Mouse (Mus musculus): ENCODE measurements at regions not wholly inside any gene's neighbourhood (a gene's known extent, or its start where the extent isn't known, plus 50 kb on each side); places are given as distances from the start of the nearest gene placed in this dataset.
A peak's percentile ranks its signal among the peaks of the same experiment; 100 is the strongest.

DNA sequence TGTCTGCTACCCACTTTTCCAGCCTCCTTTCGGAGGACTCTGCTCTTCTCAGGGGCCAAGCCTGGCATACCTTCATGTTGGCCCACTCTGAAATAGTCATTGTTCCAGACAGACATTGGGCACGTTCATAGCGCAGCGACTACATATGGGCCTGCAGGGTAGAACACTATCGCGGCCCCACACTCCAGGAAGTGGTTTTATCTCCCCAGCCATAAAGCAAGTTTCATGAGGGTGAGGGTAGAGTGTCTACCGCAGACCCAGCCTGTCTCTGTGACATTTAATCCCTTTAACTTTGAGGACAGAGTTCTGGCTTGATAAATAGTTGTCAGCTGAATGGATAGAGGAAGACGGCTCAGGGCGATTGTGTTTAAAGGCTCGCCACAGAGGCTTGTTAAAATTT, 177.5 kb upstream of the Elac2 start:
- DNase-seq, result no peak

DNA sequence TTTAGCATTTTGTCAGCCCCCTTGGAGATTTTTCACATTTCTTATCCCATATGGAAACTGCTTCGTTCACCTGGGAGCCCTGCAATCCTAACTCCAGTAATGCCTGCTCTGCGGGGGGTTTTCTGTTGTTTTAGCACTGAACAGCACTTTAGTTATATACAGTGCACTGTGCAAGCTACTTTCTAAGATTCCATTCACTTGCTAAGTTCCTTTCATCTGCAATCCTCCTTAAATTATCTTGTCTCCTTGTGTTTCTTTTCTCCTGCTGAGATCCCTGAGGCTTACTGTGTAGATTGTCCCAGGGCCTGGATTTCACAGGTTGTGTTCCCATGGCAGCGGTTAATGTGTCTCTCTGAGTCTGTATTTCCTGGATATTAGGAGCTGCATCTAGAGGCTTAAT, 173.3 kb upstream of the Elac2 start:
- DNase-seq, result no peak

DNA sequence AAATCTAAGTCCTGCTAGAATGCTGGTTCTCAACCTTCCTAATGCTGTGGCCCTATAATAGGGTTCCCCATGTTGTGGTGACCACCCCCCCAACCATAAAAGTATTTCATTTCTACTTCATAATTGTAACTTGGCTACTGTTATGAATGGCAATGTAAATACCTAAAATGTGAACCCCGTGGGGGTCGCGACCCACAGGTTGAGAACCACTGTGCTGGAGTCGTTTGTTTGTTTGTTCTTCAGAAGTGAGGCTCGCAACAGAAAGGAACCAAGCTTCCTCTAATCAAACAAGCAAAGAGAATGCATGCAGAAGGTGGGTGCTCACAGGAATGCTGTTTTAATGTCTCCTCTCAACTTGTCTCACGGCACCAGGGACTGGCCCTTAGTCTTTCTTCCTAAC, 166.4 kb upstream of the Elac2 start:
- no peak for DNase-seq

GRCm38 (mm10) chr11:64829429-64829828, 149.4 kb upstream of the Elac2 start:
- no peak for DNase-seq

DNA sequence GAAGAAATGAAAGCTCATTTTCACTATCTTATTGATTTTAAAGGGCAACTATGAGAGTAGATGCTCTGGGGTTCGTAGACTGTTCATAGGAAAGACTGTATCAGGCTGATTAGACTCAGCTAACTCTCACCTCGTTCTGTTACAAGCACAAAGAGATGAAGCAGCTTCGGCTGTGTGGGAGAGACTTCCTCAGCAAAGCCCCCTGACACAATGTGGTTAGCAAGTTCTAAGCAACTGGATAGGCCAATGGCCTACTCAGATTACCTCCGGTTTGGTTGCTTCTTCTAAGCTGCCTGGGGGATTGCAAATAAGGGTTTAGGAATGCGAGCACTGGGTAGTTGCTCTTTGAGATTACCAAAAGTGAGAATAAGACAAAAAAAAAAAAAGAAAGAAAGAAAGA, 146.4 kb upstream of the Elac2 start:
- no peak for DNase-seq

- DNase-seq, result no peak
These were observed 145.1 kb upstream of the Elac2 start for GRCm38 (mm10) chr11:64833786-64834185.

DNA sequence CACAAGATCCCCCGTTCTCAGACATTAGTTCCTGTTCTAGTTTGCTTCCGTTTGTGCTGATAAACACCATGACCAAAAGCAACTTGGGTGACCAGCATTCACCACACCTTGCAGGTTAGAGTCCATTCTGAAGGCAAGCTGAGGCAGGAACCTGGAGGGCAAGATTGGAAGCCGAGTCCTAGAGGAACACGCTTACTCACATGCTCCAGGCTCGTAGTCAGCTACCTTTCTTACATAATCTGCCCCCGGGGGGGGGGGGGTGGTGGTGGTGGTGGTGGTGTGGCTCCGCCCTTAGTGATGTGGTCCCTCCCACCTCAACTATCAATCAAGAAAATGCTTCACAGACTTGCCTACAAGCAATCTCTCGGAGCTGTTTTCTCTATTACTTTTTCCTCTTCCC, 142.1 kb upstream of the Elac2 start:
- no peak for DNase-seq

GRCm38 (mm10) chr11:64841092-64841491, 137.7 kb upstream of the Elac2 start:
- no peak for DNase-seq

DNA sequence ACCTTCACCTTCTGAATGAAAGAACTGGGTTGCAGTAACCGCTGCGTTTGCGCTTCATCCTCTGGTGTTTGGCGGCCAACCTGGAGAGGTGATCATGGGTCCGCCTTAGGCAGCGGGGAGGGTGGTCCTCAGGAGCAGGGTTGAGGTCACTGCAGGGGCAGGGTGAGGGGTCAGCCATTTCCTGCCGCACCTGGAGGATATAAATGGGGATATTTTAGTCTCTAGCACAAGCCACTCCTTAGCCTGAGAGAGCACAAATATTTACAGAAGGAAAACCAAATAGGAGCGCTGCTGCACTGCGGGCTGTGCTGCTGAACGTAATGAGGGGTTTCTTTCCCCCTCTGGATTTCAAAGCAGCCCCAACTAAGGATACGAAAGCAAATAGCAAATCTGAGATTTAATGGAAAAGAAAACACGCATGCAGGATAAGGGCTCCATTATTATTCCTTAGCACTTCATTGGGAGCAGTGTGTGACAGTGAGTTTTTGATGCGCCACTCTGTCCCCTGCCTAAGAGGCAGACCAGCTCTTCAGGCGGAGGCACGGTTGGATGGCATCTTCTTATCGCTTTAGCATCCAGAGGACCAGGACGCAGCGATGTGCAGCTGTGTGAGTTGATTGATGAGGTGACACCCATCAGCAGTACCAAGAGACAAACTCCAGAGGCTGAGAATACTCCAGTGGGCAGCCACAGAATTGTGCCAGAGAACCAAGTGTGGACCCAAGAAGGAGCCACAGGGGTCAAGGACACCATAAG, 135.9 kb upstream of the Elac2 start:
- DNase-seq, result no peak

- DNase-seq, result no peak
These were observed 132.2 kb upstream of the Elac2 start for GRCm38 (mm10) chr11:64846577-64847147.

- DNase-seq, result no peak
These were observed 119.2 kb upstream of the Elac2 start for GRCm38 (mm10) chr11:64859636-64860035.

DNA sequence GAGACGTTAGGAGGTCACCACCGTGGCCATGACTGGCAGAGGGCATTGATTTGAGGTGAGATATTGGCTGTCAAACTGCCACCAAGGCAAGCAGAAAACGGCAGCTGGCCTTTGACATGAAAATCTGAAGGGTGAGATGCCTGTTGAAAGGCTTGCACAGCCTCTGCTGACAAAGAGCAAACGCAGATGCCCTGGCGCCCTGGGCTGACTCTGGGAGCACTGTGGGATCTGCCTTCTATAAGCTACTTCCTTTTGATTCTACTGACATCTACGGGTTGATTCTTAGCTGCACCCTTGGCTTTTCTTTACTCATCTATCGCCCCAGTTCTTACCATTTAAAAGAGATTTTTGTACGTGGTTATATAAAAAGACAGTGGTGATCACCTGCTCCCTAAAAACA, 98.2 kb upstream of the Elac2 start:
- DNase-seq, result no peak

DNA sequence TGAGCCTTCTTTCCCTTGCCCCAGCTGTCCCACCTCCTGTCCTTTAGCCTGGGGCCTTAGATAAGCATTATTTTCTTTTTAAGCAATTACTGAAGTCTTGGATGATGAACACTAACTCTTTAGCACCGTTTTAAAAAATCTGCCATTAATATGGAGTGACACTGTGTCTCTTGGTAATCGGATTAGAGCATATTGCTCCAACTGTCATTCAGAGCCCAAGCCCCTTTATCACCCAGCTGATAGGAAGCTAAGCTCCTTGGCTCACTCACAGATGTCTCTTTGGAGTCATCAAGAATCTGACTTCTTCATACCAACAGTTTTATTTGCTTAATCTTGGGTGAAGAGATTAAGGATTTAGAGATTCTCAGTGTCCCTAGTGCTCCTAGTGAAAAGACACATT, 94.3 kb upstream of the Elac2 start:
- no peak for DNase-seq

GRCm38 (mm10) chr11:64889335-64890020, 89.4 kb upstream of the Elac2 start:
- DNase-seq, result no peak

DNA sequence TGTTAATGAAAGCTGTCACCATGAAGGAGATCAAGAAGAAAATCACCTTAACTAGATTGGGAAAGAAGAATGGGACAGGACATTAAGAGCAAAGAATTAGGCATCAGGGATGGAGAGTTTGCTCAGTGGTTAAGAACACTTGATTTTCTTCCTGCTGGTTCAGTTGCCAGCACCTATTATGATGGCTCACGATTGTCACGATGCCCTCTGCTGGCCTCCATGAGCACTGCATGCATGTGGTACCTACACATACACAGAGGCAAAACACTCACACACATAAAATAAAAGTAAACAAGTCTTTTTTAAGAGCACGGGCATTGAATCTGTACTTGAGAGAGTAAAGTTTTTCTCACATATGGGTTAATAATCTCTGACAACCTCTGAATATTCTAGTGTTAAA, 88.1 kb upstream of the Elac2 start:
- peak in 1 of 2 experiments; percentile 38 for DNase-seq

DNA sequence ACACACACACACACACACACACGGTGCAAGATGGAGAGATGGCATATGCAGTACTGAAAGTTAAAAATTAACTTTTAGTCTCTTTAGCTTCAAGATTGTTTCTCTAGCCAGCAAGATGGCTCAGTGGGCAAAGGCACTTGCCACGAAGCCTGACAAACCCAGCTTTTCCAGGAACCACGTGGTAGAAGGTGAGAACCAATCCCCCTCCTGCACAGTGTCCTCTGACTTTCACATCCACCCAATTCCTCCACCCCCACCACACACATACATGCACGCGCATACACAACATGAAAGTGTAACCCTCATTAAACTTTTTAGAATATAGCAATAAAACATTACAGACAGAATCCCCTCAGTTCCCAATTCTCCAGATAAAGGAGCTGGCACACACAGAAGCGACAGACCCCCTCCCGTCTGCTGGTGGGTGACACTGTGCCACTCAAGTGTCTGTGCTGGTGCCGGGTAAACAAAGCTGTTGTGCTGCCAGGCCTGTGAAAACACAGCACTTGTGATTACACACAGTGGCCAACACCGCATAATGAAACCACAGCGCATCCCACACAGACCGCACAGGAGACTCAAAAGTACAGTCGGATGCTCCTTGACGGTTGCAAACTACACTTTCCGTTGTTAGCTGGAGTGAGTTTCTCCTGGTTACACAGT, 82.9 kb upstream of the Elac2 start:
- no peak for DNase-seq

DNA sequence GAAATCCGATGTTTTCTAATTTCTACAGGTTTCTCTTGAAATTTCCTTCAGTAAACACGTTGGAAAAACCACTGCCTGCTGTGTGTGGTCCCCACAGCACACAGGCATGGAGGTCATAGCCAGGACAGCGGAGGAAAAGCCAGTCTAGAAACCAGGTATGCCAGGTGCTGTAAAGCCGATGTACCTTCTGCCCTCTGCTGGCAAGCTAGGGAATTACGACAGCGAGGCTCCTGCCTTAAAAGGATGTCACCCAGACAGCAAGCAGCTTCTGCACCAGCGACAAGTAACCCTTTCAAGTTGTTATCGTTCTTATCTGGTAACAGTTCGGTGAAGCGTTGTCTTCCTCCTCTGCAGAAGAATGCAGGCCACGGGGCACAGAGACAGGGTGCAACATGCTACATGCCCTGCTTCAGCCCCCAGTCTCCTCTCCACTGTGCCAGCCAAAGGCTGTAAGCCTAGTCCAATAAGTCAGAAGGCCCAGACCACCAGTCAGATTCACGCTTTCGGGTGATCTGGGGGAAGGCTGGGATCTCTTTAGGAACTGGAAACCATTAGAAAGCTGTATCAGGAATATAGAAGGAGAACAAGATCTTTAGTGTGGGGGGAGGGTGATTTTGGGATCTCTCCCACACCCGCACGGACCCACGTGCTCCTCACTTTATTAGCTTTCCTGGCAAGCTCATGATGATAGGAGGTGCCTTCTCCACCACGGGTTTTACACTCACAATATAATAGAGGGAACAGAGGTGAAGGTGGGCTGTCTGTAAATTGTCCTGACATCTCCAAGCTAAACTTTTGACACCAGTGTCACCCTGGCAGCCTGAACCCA, 79.9 kb upstream of the Elac2 start:
- peak; percentile 72 to 83 for DNase-seq

- no peak for DNase-seq
These were observed 79.1 kb upstream of the Elac2 start for GRCm38 (mm10) chr11:64899587-64900278.

- no peak for DNase-seq
These were observed 62.1 kb upstream of the Elac2 start for GRCm38 (mm10) chr11:64916783-64917182.

GRCm38 (mm10) chr11:64917301-64917700, 61.5 kb upstream of the Elac2 start:
- no peak for DNase-seq

- no peak for DNase-seq
These were observed 53.8 kb upstream of the Elac2 start for GRCm38 (mm10) chr11:64924989-64925388.

GRCm38 (mm10) chr11:64925970-64926369, 52.9 kb upstream of the Elac2 start:
- DNase-seq, result no peak
